Mouse (Mus musculus) cerebellum, adult 2 months (tissue): ENCODE results near the gene Gm20850.
"Not testable (repeated sequence)": the region's sequence is repeated elsewhere in the genome, so short reads cannot be mapped to it uniquely, and the experiment has no call there.

Source experiments
- CTCF ChIP-seq: fragments of 200-500 bp; IDR thresholded peaks from 2 replicates; pipeline ENCODE4 v1.5.1; 2011; ENCODE audit warnings: low read depth, mild to moderate bottlenecking, control low read depth, low read length, moderate library complexity, borderline replicate concordance; ENCODE audit not compliant: insufficient read depth
- POLR2A ChIP-seq: fragments of 200-500 bp; IDR thresholded peaks from 2 replicates; pipeline ENCODE4 v1.6.1; 2011; ENCODE audit warnings: low read length, control low read depth, borderline replicate concordance; ENCODE audit not compliant: insufficient read depth

DNA sequence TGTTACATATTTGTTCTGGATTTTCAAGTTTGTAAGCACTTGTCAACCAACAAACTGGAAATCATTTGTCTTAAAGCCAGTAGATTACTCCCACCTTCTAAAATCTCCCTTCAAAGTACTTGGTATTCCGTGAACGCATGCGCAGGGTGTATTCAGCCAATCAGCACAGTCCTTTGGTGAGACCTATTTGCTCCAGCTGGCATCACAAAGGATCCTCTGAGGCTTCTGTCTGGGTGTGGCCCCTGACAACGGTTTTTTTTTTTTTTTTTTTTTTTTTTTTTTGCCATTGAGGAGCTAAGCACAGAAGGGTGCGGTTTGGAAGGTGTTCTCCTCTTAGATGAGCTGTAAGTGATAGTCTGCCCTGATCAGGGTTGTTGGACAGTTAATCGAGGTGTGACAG, at the start of gene Gm20850:
- not testable (repeated sequence) for TF ChIP-seq CTCF, POLR2A
